Mouse (Mus musculus): ENCODE data around the gene H2al1b. TPM values are rescaled to one million over a fixed set of nuclear protein-coding genes. Genes with fewer than 3 reads are reported as not detected.

H2al1b gene
- polyA plus RNA-seq, 1 experiment from 2014 or later: not detected

Other genes starting within 250 kb of the H2al1b start
- not detected in 2 replicates for gene H2al1a, start 3.2 kb upstream of the H2al1b start, polyA plus RNA-seq (2015; fragmentation: Nextera tagmentation; extraction: Ambion mirVana)
- gene H2al1c, start 3.2 kb downstream of the H2al1b start, polyA plus RNA-seq (2015; fragmentation: Nextera tagmentation; extraction: Ambion mirVana): not detected in 2 replicates
- gene H2al1d, start 6.4 kb downstream of the H2al1b start, polyA plus RNA-seq (2015; fragmentation: Nextera tagmentation; extraction: Ambion mirVana): not detected in 2 replicates
- not detected in 2 replicates for gene H2al1e, start 9.5 kb downstream of the H2al1b start, polyA plus RNA-seq (2015; fragmentation: Nextera tagmentation; extraction: Ambion mirVana)
- not detected in 2 replicates for gene H2al1f, start 12.7 kb downstream of the H2al1b start, polyA plus RNA-seq (2015; fragmentation: Nextera tagmentation; extraction: Ambion mirVana)
- not detected in 2 replicates for gene H2al1g, start 15.8 kb downstream of the H2al1b start, polyA plus RNA-seq (2015; fragmentation: Nextera tagmentation; extraction: Ambion mirVana)
- gene H2al1h, start 19.1 kb downstream of the H2al1b start, polyA plus RNA-seq (2015; fragmentation: Nextera tagmentation; extraction: Ambion mirVana): not detected in 2 replicates
- not detected in 2 replicates for gene H2al1i, start 22.2 kb downstream of the H2al1b start, polyA plus RNA-seq (2015; fragmentation: Nextera tagmentation; extraction: Ambion mirVana)
- gene H2al1j, start 25.4 kb downstream of the H2al1b start, polyA plus RNA-seq (2015; fragmentation: Nextera tagmentation; extraction: Ambion mirVana): not detected in 2 replicates